Mouse (Mus musculus): ENCODE measurements around the gene Bcar1. TPM values are rescaled to one million over a fixed set of nuclear protein-coding genes. Genes with fewer than 3 reads are reported as not detected.

Bcar1 gene
- polyA plus RNA-seq, 1 experiment from 2014 or later: 40.2 TPM

GRCm38 (mm10) chr8:111699035-111699434 lies 44.6 kb downstream of the Bcar1 start:
- Histone ChIP-seq H3K4me2 (replicated peaks) (no peak overlapping the region), H3K4me3 (replicated peaks) (no peak overlapping the region), H3K9ac (no peak overlapping the region), H3K27ac (replicated peaks) (no peak overlapping the region), H3K4me1 (no peaks in the 10 kb centered on the region), H3K36me3 (no peaks in the 10 kb centered on the region), H3K27me3 (no peaks in the 10 kb centered on the region), H3K9me3 (replicated peaks) (no peaks in the 10 kb centered on the region)
- WGBS: 4% methylated on average over 1 of the region's 1 CpGs
- ATAC-seq (ENCODE audit: insufficient number of reproducible peaks, low FRiP score, low TSS enrichment, low read depth): no peak

DNA sequence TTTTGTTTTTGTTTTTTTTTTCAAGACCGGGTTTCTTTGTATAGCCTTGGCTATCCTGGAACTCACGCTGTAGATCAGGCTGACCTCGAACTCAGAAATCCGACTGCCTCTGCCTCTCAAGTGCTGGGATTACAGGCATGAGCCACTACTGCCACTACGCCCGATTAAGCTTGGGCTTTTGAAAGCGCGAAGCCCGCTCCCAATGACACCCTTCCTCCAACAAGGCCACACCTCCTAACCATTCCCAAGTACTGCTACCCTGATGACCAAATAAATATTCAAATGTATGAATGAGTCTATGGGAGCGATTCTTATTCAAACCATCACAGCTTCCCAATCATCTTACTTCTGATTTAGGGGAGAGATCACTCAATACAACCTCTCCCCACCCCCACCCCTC lies 46.0 kb downstream of the Bcar1 start:
- H3K4me2 ChIP-seq (replicated peaks): no peak overlapping the region
- H3K27ac ChIP-seq (replicated peaks): no peak overlapping the region
- no peaks in the 10 kb centered on the region for H3K4me1 ChIP-seq
- H3K9ac ChIP-seq: no peak overlapping the region
- H3K36me3 ChIP-seq: no peaks in the 10 kb centered on the region
- ATAC-seq (ENCODE audit: insufficient number of reproducible peaks, low FRiP score, low TSS enrichment, low read depth): no peak
- WGBS: 81% methylated on average over 10 of the region's 10 CpGs
- no peaks in the 10 kb centered on the region for H3K27me3 ChIP-seq
- H3K4me3 ChIP-seq (replicated peaks): no peak overlapping the region
- H3K9me3 ChIP-seq (replicated peaks): no peaks in the 10 kb centered on the region

GRCm38 (mm10) chr8:111695441-111695840 lies 48.2 kb downstream of the Bcar1 start:
- no peaks in the 10 kb centered on the region for H3K27me3 ChIP-seq
- no peaks in the 10 kb centered on the region for H3K36me3 ChIP-seq
- H3K9ac ChIP-seq: no peak overlapping the region
- no peak overlapping the region for H3K4me3 ChIP-seq (replicated peaks)
- H3K4me2 ChIP-seq (replicated peaks): no peak overlapping the region
- WGBS: 55% methylated on average over 7 of the region's 7 CpGs
- H3K27ac ChIP-seq (replicated peaks): no peak overlapping the region
- no peak for ATAC-seq (ENCODE audit: insufficient number of reproducible peaks, low FRiP score, low TSS enrichment, low read depth)
- no peaks in the 10 kb centered on the region for H3K4me1 ChIP-seq
- no peaks in the 10 kb centered on the region for H3K9me3 ChIP-seq (replicated peaks)

DNA sequence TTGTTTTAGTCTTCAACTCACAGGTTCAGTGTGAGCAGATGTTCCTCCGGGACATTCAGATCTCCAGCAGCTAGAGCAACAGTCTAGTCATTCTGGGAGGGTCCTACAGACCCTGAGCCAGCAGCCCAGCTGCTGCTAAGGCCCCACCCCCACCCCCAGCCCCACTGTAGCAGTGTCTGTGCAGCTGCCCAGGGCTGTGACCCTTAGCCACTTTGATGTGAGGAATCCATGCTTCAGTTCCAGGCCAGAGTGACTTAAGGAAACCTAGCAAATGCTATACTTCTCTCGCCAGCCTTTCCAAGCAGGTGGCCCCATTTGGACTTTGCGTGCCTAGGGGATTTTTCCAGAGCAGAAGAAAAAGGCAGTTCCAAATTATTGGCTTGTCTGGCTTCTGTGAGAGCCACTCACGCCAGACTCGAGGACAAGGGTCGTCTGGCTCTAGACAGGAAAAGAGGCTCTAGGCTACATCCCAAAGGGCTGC lies 50.3 kb downstream of the Bcar1 start:
- 0 out of 2 replicates have a peak, but pooled peaks have one; percentile 31 for ATAC-seq (ENCODE audit: insufficient number of reproducible peaks, low FRiP score, low TSS enrichment, low read depth)
- Histone ChIP-seq H3K4me1 (no peaks in the 10 kb centered on the region), H3K9ac (no peak overlapping the region), H3K27ac (replicated peaks) (no peak overlapping the region), H3K36me3 (no peaks in the 10 kb centered on the region), H3K4me2 (replicated peaks) (no peak overlapping the region), H3K4me3 (replicated peaks) (no peak overlapping the region), H3K9me3 (replicated peaks) (no peaks in the 10 kb centered on the region), H3K27me3 (no peaks in the 10 kb centered on the region)
- WGBS: 44% methylated on average over 6 of the region's 6 CpGs

DNA sequence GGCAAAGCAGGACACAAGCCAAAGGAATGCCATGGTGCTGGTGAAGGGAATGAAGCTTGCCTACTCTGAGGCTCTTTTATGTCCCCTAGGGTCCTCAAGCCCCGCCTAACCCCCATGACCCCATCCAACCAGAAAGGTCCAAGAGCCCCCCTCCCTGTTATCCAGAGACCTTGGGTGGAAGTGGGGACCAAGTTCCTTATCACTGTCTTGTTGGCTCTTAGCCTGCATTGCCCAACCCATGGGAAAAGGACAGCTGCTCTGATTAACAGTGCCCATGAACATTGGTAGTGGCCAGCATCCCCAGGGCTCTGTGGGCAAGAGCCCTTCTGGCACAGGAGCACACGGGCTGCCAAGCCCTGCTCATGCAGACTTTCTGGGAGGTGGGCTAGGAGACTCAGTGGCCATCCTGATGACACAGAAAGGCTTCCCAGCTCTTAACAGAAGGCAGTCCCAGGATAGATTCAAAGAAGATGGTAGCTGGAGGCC lies 52.6 kb downstream of the Bcar1 start, which contains the start of gene Ctrb1:
Gene Ctrb1, minus strand, starts transcription at position 51 of the 486 bp plus-strand sequence.
- ATAC-seq (ENCODE audit: insufficient number of reproducible peaks, low FRiP score, low TSS enrichment, low read depth): no peak
- Histone ChIP-seq H3K27ac (replicated peaks) (no peak within 1 kb of the TSS), H3K9ac (no peak within 1 kb of the TSS), H3K36me3 (no peaks in the 10 kb centered on the region), H3K4me2 (replicated peaks) (no peak within 1 kb of the TSS), H3K9me3 (replicated peaks) (no peaks in the 10 kb centered on the region), H3K27me3 (no peaks in the 10 kb centered on the region), H3K4me1 (no peaks in the 10 kb centered on the region), H3K4me3 (replicated peaks) (no peak within 1 kb of the TSS)
- 91% methylated on average over 2 of the region's 2 CpGs for WGBS

- WGBS: 86% methylated on average over 13 of the region's 13 CpGs
- Histone ChIP-seq H3K36me3 (no peaks in the 10 kb centered on the region), H3K4me2 (replicated peaks) (no peak overlapping the region), H3K4me1 (no peaks in the 10 kb centered on the region), H3K27me3 (no peaks in the 10 kb centered on the region), H3K9ac (no peak overlapping the region), H3K9me3 (replicated peaks) (no peaks in the 10 kb centered on the region), H3K4me3 (replicated peaks) (no peak overlapping the region), H3K27ac (replicated peaks) (no peak overlapping the region)
- no peak for ATAC-seq (ENCODE audit: insufficient number of reproducible peaks, low FRiP score, low TSS enrichment, low read depth)
Measured at GRCm38 (mm10) chr8:111686881-111687280, 56.7 kb downstream of the Bcar1 start.

DNA sequence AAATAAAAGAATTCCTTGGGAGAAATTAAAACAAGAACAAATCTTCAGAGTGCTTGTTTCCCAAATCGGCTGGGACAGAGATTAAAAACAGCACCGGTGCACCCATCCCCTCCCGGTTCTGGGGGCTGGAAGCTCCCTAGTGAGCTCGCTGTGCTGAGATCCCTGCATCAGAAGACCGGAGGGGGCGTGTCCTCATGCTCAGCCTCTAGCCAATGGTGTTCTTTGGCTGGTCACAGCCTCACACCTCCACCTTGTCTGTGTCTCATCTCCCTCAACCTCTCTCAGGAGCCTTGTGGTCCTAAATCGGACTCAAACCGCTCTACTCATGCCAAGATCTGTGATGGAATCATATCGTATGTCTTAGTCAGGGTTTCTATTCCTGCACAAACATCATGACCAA lies 61.1 kb downstream of the Bcar1 start:
- Histone ChIP-seq H3K27ac (replicated peaks) (no peak overlapping the region), H3K27me3 (no peaks in the 10 kb centered on the region), H3K9ac (no peak overlapping the region), H3K9me3 (replicated peaks) (no peaks in the 10 kb centered on the region), H3K4me2 (replicated peaks) (no peak overlapping the region), H3K36me3 (no peaks in the 10 kb centered on the region), H3K4me3 (replicated peaks) (no peak overlapping the region), H3K4me1 (no peaks in the 10 kb centered on the region)
- no peak for ATAC-seq (ENCODE audit: insufficient number of reproducible peaks, low FRiP score, low TSS enrichment, low read depth)
- WGBS: 25% methylated on average over 9 of the region's 9 CpGs

DNA sequence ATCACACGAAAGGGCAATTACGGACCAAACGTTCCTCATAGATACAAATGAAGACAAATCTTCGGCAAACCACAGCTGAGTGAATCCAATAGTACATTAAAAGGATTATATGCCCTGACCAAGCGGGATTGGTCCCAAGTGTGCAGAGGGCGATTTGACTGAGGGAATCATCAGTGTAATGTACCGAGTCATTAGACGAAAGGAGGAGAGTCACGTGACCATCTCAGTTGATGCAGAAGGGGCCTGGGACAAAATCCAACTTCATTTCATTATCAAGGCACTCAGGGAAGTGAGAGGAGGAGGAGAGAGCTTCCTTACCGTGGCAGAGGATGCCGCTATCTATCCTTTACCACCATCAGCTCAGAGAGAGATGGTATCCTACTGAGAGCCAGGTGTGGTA lies 62.5 kb downstream of the Bcar1 start:
- Histone ChIP-seq H3K4me3 (replicated peaks) (no peak overlapping the region), H3K4me1 (no peaks in the 10 kb centered on the region), H3K9ac (no peak overlapping the region), H3K27me3 (no peaks in the 10 kb centered on the region), H3K9me3 (replicated peaks) (0 out of 2 replicates have a peak, but pooled peaks cover 4% of the 10 kb centered on the region), H3K36me3 (no peaks in the 10 kb centered on the region), H3K27ac (replicated peaks) (no peak overlapping the region), H3K4me2 (replicated peaks) (no peak overlapping the region)
- ATAC-seq (ENCODE audit: insufficient number of reproducible peaks, low FRiP score, low TSS enrichment, low read depth): no peak
- WGBS: 69% methylated on average over 11 of the region's 11 CpGs

DNA sequence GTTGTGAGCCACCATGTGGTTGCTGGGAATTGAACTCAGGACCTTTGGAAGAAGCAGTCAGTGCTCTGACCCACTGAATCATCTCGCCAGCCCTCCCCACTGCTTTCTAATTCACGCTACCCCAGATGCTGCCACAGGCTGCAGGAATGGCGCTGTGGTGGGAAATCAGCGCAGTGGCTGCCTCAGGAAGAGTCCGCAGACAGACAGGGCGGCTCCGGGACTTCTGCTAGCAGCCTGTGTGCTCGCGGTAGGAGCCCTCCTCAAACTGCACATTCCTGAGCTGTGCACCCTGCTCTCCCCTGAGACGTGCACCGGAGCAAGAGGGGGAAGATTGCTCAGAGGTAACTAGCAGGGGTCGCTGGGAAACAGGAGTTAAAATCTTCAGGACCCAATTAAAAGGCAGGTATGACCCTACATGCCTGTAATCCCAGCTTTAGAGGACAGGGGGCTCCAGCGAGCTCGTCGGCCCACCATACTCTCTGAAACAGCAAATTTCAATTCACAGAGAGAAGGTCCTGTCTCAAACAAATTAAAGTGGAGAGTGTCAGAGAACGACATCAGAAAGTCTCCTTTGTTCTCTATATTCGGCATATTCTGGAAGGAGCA lies 63.1 kb downstream of the Bcar1 start:
- WGBS: 33% methylated on average over 17 of the region's 17 CpGs
- no peak for ATAC-seq (ENCODE audit: insufficient number of reproducible peaks, low FRiP score, low TSS enrichment, low read depth)
- Histone ChIP-seq H3K4me2 (replicated peaks) (0 out of 2 replicates have a peak overlapping the region, but pooled peaks have one; percentile 15), H3K9ac (no peak overlapping the region), H3K9me3 (replicated peaks) (0 out of 2 replicates have a peak, but pooled peaks cover 4% of the 10 kb centered on the region), H3K4me3 (replicated peaks) (no peak overlapping the region), H3K27me3 (no peaks in the 10 kb centered on the region), H3K4me1 (no peaks in the 10 kb centered on the region), H3K27ac (replicated peaks) (no peak overlapping the region), H3K36me3 (no peaks in the 10 kb centered on the region)

DNA sequence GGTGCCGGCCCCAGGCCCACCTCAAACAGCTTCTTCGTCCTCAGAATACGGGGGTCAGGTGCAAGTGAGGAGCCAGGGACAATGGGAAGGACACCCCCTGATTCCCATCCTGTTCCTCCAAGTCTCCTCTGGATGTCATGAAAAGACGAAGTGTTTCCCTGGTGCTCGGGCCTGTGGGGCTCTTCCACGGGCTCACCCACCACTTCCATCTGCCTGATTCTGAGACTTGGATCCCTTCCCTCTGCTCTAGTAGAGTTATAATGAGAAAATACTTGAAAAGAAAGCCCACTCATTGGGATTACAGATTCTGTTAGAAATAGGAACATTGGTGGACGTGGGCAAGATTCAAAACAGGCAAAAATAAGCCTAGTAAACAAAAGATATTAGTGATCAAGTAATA lies 64.8 kb downstream of the Bcar1 start:
- no peak overlapping the region for H3K4me2 ChIP-seq (replicated peaks)
- no peak overlapping the region for H3K4me3 ChIP-seq (replicated peaks)
- no peak overlapping the region for H3K27ac ChIP-seq (replicated peaks)
- ATAC-seq (ENCODE audit: insufficient number of reproducible peaks, low FRiP score, low TSS enrichment, low read depth): no peak
- no peaks in the 10 kb centered on the region for H3K27me3 ChIP-seq
- 88% methylated on average over 7 of the region's 7 CpGs for WGBS
- no peaks in the 10 kb centered on the region for H3K4me1 ChIP-seq
- H3K9me3 ChIP-seq (replicated peaks): 0 out of 2 replicates have a peak, but pooled peaks cover 4% of the 10 kb centered on the region
- no peak overlapping the region for H3K9ac ChIP-seq
- H3K36me3 ChIP-seq: no peaks in the 10 kb centered on the region

- ATAC-seq (ENCODE audit: insufficient number of reproducible peaks, low FRiP score, low TSS enrichment, low read depth): no peak
- Histone ChIP-seq H3K27ac (replicated peaks) (no peak overlapping the region), H3K4me2 (replicated peaks) (no peak overlapping the region), H3K9me3 (replicated peaks) (0 out of 2 replicates have a peak, but pooled peaks cover 4% of the 10 kb centered on the region), H3K9ac (no peak overlapping the region), H3K36me3 (no peaks in the 10 kb centered on the region), H3K4me1 (no peaks in the 10 kb centered on the region), H3K27me3 (no peaks in the 10 kb centered on the region), H3K4me3 (replicated peaks) (no peak overlapping the region)
- 30% methylated on average over 3 of the region's 3 CpGs for WGBS
Measured at GRCm38 (mm10) chr8:111678111-111678510, 65.5 kb downstream of the Bcar1 start.

GRCm38 (mm10) chr8:111676237-111676636 lies 67.4 kb downstream of the Bcar1 start:
- Histone ChIP-seq H3K36me3 (peaks cover 2% of the 10 kb centered on the region), H3K4me2 (replicated peaks) (no peak overlapping the region), H3K27me3 (no peaks in the 10 kb centered on the region), H3K9ac (no peak overlapping the region), H3K9me3 (replicated peaks) (0 out of 2 replicates have a peak, but pooled peaks cover 4% of the 10 kb centered on the region), H3K4me3 (replicated peaks) (no peak overlapping the region), H3K4me1 (no peaks in the 10 kb centered on the region), H3K27ac (replicated peaks) (no peak overlapping the region)
- no peak for ATAC-seq (ENCODE audit: insufficient number of reproducible peaks, low FRiP score, low TSS enrichment, low read depth)
- 76% methylated on average over 8 of the region's 8 CpGs for WGBS
